Mouse (Mus musculus) cortical plate, adult 2 months (tissue): ENCODE results near the gene Urm1.

Experiments
- CTCF ChIP-seq: fragments of 200-500 bp; IDR thresholded peaks from 2 replicates; pipeline ENCODE4 v1.5.1; 2011; ENCODE audit warnings: mild to moderate bottlenecking, control low read depth, low read length; ENCODE audit not compliant: insufficient read depth; ENCODE audit errors: extremely low read depth
- POLR2A ChIP-seq: fragments of 200-500 bp; IDR thresholded peaks from 2 replicates; pipeline ENCODE4 v1.6.1; 2011; ENCODE audit warnings: mild to moderate bottlenecking, low read length, control low read depth; ENCODE audit not compliant: insufficient read depth; ENCODE audit errors: extremely low read depth

GRCm38 (mm10) chr2:29857341-29857740, 37.5 kb downstream of the Urm1 start:
- TF ChIP-seq POLR2A (no peak), CTCF (no peak)
